Mouse (Mus musculus) heart, adult 2 months (tissue): ENCODE data around the gene Sdr39u1. TPM values are rescaled to one million over a fixed set of nuclear protein-coding genes. Genes with fewer than 3 reads are reported as not detected.

ENCODE experiments used
- DNase-seq, 2 experiments: peaks; one replicate each; pipeline ENCODE4 v3.0.0; 2021
- H3K27ac ChIP-seq: fragments of 200-600 bp; 2 replicates; pipeline ENCODE4 v1.8.1; 2022
- H3K27me3 ChIP-seq: fragments of 200-500 bp; 2 replicates; pipeline ENCODE4 v1.6.1; 2012; ENCODE audit warnings: mild to moderate bottlenecking, low read length, inconsistent platforms, mixed read lengths; ENCODE audit not compliant: control insufficient read depth, insufficient read depth
- H3K36me3 ChIP-seq: fragments of 200-500 bp; 2 replicates; pipeline ENCODE4 v1.6.1; 2012; ENCODE audit warnings: low read length, inconsistent platforms; ENCODE audit not compliant: control insufficient read depth, insufficient read depth
- H3K4me1 ChIP-seq: fragments of 200-500 bp; 2 replicates; pipeline ENCODE4 v1.6.1; 2011; ENCODE audit warnings: low read length; ENCODE audit not compliant: control insufficient read depth, insufficient read depth
- H3K4me3 ChIP-seq: fragments of 200-600 bp; 2 replicates; pipeline ENCODE4 v1.8.1; 2022
- H3K79me2 ChIP-seq: fragments of 200-500 bp; replicated peaks from 2 replicates; pipeline ENCODE4 v1.6.1; 2012; ENCODE audit warnings: mild to moderate bottlenecking, inconsistent platforms, low read length, moderate library complexity, mixed read lengths; ENCODE audit not compliant: control insufficient read depth, insufficient read depth
- H3K9ac ChIP-seq: fragments of 200-500 bp; 2 replicates; pipeline ENCODE4 v1.6.1; 2012; ENCODE audit warnings: low read depth, mild to moderate bottlenecking, control low read depth, inconsistent platforms, low read length, mixed read lengths
- CTCF ChIP-seq: fragments of 200-600 bp; IDR thresholded peaks from 2 replicates; pipeline ENCODE4 v1.8.1; 2022; ENCODE audit warnings: antibody characterized with exemption, mild to moderate bottlenecking, moderate library complexity
- EP300 ChIP-seq: fragments of 200-500 bp; IDR thresholded peaks from 2 replicates; pipeline ENCODE4 v1.6.1; 2011; ENCODE audit warnings: low read depth, low read length, control low read depth; ENCODE audit not compliant: insufficient read depth
- POLR2A ChIP-seq: fragments of 200-500 bp; IDR thresholded peaks from 2 replicates; pipeline ENCODE4 v1.6.1; 2011; ENCODE audit warnings: mild to moderate bottlenecking, low read depth, low read length, control low read depth; ENCODE audit not compliant: insufficient read depth
- WGBS: fragments of 180-500 bp; shearing (Covaris S2); methylation state at CpG from one replicate; pipeline ENCODE4 v1.1.7; 2018; 5-methylcytosine and 5-hydroxymethylcytosine counted together
- intact Hi-C: fragments of 180-260 bp; cut with DNase I; formaldehyde crosslinking; loops from one replicate; pipeline ENCODE4 v1.15.1; 2025
- polyA plus RNA-seq: library from polyadenylated mRNA; depleted of rRNA; stranded (reverse); fragments of >200 nt; gene quantifications from 2 replicates; pipeline ENCODE4 v1.2.3, GENCODE M21; 2012
- total RNA-seq, 2 experiments: library from RNA; stranded (reverse); gene quantifications; 2 replicates each; pipeline ENCODE4 v1.2.3; 2021

Gene Sdr39u1
- total and polyA plus RNA-seq, 3 experiments, result 112 to 142 (median 127) TPM

- peak overlapping the region; percentile 99 for H3K9ac ChIP-seq
- H3K79me2 ChIP-seq, result 0 out of 2 replicates have a peak, but pooled peaks cover 1% of the 10 kb centered on the region
- H3K27ac ChIP-seq, result peak overlapping the region; percentile 92
- DNase-seq, result peak; percentile 67 to 82
- WGBS, result 6% methylated on average over 16 of the region's 16 CpGs
- peaks cover 12% of the 10 kb centered on the region for H3K36me3 ChIP-seq
- H3K27me3 ChIP-seq, result no peaks in the 10 kb centered on the region
- peaks cover 12% of the 10 kb centered on the region for H3K4me1 ChIP-seq
- TF ChIP-seq EP300 (no peak), POLR2A (peak; percentile 65; the same call in 1 of the 2 replicates)
- H3K4me3 ChIP-seq, result peak overlapping the region; percentile 88
- intact Hi-C loops, result loop anchor here (10.0 kb wide), 1 partner anchor 211 kb away; the partner anchor contains the start of genes Gmpr2 and Nedd8
Observed at GRCm38 (mm10) chr14:55885791-55886271, 14.3 kb downstream of the Sdr39u1 start.

- H3K4me1 ChIP-seq, result peaks cover 12% of the 10 kb centered on the region
- TF ChIP-seq POLR2A (no peak), CTCF (no peak), EP300 (no peak)
- peak overlapping the region; percentile 99 for H3K9ac ChIP-seq
- peak overlapping the region; percentile 88 for H3K4me3 ChIP-seq
- peak; percentile 42 to 56 for DNase-seq
- WGBS, result under 1% methylated on average over 30 of the region's 30 CpGs
- H3K36me3 ChIP-seq, result peaks cover 8% of the 10 kb centered on the region; the same call in 1 of the 2 replicates
- intact Hi-C loops, result loop anchor here (10.0 kb wide), 1 partner anchor 210 kb away; the partner anchor contains the start of genes Gmpr2 and Nedd8
- no peaks in the 10 kb centered on the region for H3K27me3 ChIP-seq
- 0 out of 2 replicates have a peak, but pooled peaks cover 1% of the 10 kb centered on the region for H3K79me2 ChIP-seq
- peak overlapping the region; percentile 92 for H3K27ac ChIP-seq
Observed at GRCm38 (mm10) chr14:55885114-55885790, 14.8 kb downstream of the Sdr39u1 start.

GRCm38 (mm10) chr14:55884713-55885113, 15.4 kb downstream of the Sdr39u1 start, which contains the start of gene Khnyn:
Gene Khnyn (plus strand): TSS chr14:55884947.
- intact Hi-C loops, result loop anchor here (10.0 kb wide), 1 partner anchor 210 kb away; the partner anchor contains the start of genes Gmpr2 and Nedd8
- Histone ChIP-seq H3K79me2 (0 out of 2 replicates have a peak, but pooled peaks cover 1% of the 10 kb centered on the region), H3K9ac (peak within 1 kb of the TSS; percentile 99), H3K27ac (peak within 1 kb of the TSS; percentile 92), H3K36me3 (peaks cover 7% of the 10 kb centered on the region; the same call in 1 of the 2 replicates), H3K4me1 (peaks cover 11% of the 10 kb centered on the region), H3K27me3 (no peaks in the 10 kb centered on the region), H3K4me3 (peak within 1 kb of the TSS; percentile 88)
- WGBS, result 0% methylated on average over 29 of the region's 30 CpGs
- peak; percentile 94 to 97 for DNase-seq
- TF ChIP-seq POLR2A, result peak; percentile 92
- TF ChIP-seq CTCF, result no peak; the same call in 1 of the 2 replicates
- TF ChIP-seq EP300, result 0 out of 2 replicates have a peak, but pooled peaks have one; percentile 4

- Histone ChIP-seq H3K36me3 (peaks cover 5% of the 10 kb centered on the region; the same call in 1 of the 2 replicates), H3K27me3 (no peaks in the 10 kb centered on the region), H3K4me1 (peaks cover 11% of the 10 kb centered on the region), H3K9ac (peak within 1 kb of the TSS; percentile 99), H3K79me2 (0 out of 2 replicates have a peak, but pooled peaks cover 1% of the 10 kb centered on the region), H3K27ac (peak within 1 kb of the TSS; percentile 92), H3K4me3 (peak within 1 kb of the TSS; percentile 88)
- TF ChIP-seq CTCF (no peak), POLR2A (no peak), EP300 (no peak)
- 21% methylated on average over 4 of the region's 4 CpGs for WGBS
- peak; percentile 73 to 75 for DNase-seq
- intact Hi-C loops, result loop anchor here (10.0 kb wide), 1 partner anchor 209 kb away; the partner anchor contains the start of genes Gmpr2 and Nedd8
Observed at GRCm38 (mm10) chr14:55884166-55884565, 15.9 kb downstream of the Sdr39u1 start, which contains the start of gene Cbln3. Gene Cbln3 (minus strand): TSS chr14:55884392.

- Histone ChIP-seq H3K4me3 (no peak overlapping the region), H3K79me2 (0 out of 2 replicates have a peak, but pooled peaks cover 1% of the 10 kb centered on the region), H3K27me3 (no peaks in the 10 kb centered on the region), H3K27ac (no peak overlapping the region), H3K9ac (no peak overlapping the region), H3K36me3 (peaks cover 5% of the 10 kb centered on the region; the same call in 1 of the 2 replicates), H3K4me1 (peaks cover 11% of the 10 kb centered on the region)
- DNase-seq, result no peak
- TF ChIP-seq EP300, result no peak
- no peak for TF ChIP-seq POLR2A
- no peak for TF ChIP-seq CTCF
- 91% methylated on average over 12 of the region's 12 CpGs for WGBS
- intact Hi-C loops, result loop anchor here (10.0 kb wide), 1 partner anchor 209 kb away; the partner anchor contains the start of genes Gmpr2 and Nedd8
Observed at GRCm38 (mm10) chr14:55883663-55884062, 16.4 kb downstream of the Sdr39u1 start.
